Mouse (Mus musculus) small intestine, adult 2 months (tissue): Measurements from ENCODE around the gene Timm17a.

Source experiments
- CTCF ChIP-seq: fragments of 200-500 bp; IDR thresholded peaks from 2 replicates; pipeline ENCODE4 v1.5.1; 2012; ENCODE audit warnings: low read depth, mild to moderate bottlenecking, control low read depth, inconsistent platforms, low read length, moderate library complexity, mixed read lengths; ENCODE audit not compliant: insufficient replicate concordance, insufficient read length; ENCODE audit errors: extremely low read depth
- POLR2A ChIP-seq: fragments of 200-500 bp; IDR thresholded peaks from 2 replicates; pipeline ENCODE4 v1.6.1; 2012; ENCODE audit warnings: low read depth, mild to moderate bottlenecking, control low read depth, inconsistent platforms, low read length, moderate library complexity

DNA sequence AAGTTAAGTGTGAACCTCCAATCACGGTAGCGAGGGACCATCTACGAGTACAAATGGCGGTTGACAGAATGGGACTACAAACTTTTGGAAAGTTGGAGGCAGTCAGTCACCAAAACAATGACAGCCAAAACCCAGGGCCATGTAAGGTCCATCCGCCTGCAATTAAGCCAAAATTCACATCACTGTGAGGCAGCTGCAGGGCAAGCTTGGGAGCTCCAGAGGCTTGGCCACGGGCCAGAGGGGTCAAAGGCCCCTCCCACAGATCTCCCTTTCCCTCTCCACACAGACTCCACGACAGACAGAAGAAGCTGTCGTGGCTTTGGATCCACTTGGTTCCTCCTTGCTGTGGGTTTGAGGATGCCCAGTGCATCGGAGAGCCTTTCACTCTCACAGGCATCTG is 50.3 kb downstream of the Timm17a start:
- TF ChIP-seq CTCF: no peak
- no peak for TF ChIP-seq POLR2A
